Mouse (Mus musculus): Measurements from ENCODE around the gene Gpt2.

GRCm38 (mm10) chr8:85488631-85489030, 3.7 kb upstream of the Gpt2 start:
- TF ChIP-seq CTCF (IDR thresholded peaks at IDR 0.05; ENCODE audit: extremely low read depth, insufficient read depth, insufficient read length, insufficient replicate concordance) (no peak), POLR2A (IDR thresholded peaks at IDR 0.05; ENCODE audit: low read depth, low read length) (no peak)
